Mouse (Mus musculus) layer of hippocampus, postnatal 36 days (tissue): ENCODE measurements at regions not wholly inside any gene's neighbourhood (a gene's known extent, or its start where the extent isn't known, plus 50 kb on each side); places are given as distances from the start of the nearest gene placed in this dataset.

Experiments used
- DNase-seq, 2 experiments: peaks; one replicate each; pipeline ENCODE4 v3.0.0; 2022

DNA sequence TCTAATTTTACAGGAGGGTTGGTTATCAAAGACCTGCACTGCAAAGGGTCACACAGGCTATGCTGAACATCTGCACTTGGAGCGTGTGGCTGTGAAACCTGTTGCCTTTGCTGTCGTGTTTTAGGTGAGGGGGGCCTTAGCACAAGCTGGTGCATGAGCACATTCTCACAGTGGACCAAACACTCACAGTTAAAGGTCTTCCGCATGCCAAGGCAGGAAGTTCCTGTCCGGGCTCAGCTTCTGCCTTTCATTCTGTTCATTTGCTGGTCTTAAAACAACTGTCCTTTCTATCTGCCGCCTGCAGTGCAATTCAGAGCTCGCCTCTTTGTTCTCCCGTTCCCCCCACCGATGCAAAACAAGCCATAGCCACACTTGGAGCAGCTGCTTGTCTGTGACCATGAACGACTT lies 402.8 kb downstream of the Efnb2 start:
- no peak for DNase-seq

DNA sequence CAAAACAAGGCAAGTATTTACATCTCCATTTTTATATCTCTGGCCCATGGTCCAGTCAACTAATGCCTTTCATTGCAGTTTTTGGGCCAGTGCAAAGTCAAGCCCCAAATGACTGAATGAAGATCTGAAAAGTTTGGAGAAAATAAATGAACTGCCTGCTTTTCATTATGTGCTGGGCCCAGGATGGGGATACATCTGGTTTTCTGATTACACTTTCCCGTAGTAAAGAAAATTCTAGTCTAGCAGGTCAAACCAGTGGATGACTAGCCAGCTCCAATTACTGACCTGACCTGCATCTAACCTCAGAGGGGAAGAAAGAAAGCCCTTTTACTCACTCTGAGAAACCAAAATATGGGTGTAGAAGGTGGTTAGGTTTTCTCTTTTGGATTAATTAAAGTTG lies 404.7 kb downstream of the Efnb2 start:
- no peak for DNase-seq

DNA sequence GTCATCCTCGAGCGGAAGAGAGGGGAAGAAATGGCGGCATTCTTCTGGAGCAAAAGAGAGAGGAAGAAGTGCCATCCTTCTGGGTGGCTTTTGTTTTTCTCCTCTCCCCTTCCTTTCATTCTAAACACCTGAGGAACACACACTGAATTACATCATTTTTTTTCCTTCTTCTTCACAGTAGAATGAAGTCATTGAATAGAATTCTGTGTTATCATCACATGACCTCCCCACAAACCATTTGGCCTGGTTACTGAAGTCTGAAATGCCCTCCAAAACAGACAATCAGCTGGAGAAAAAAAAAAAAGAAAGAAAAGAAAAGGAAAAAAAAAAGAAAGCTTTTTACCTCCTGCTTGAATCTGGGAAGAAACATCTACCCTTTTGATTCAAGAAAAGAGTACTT lies 406.6 kb downstream of the Efnb2 start:
- DNase-seq = no peak

DNA sequence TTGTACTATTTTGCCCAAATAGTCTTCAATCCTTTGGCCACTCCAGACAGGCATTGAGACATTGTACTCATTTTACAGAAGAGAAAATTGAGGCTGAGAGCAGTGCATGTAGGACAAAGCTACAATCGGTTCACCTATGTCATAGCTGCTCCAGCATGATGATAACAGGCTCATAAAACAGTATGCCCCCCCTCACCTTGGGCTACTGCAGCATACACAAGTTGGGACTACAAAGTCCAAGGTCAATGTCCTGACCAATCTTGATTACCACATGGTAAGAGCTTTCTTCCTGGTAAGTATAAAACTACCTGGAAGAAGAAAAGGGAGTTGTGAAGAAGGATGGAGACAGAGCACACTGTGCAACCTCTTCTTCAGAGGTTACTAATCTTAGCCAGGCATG lies 416.4 kb downstream of the Efnb2 start:
- DNase-seq = no peak

DNA sequence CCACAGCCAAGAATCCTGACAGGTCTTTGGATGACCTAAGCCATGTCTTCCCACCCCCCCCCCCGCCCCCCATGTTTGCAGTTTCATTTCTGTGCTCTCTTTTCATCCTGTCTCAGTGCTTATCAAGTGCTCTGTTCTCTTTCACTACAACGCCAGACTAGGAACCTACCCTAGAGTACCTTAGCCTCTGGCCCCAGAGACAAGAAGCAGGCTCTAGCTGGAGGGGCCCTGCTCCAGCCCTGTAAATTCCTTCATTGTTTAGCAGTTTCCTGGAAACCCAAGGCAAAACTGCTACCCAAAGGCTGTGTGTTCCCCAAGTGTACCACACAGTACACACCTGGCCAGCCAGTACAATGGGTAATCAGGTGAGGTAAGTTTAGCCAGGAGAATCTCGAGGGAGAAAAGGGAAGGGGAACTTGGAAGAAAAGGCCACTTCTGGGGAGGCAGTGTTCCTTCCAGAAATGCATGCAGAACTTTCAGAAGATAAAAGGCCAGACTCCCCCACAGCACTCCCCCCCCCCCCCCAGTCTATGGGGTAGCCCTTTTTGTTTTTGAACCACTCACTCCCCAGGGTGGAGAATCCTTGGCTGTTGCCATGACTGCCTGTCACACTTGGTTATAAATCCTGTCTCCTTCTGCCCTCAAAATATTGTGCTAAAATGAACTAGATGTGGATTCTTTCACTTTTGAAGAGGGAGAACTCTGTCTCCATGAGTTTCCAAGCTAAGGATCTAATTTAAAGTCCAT lies 419.1 kb downstream of the Efnb2 start:
- no peak for DNase-seq

DNA sequence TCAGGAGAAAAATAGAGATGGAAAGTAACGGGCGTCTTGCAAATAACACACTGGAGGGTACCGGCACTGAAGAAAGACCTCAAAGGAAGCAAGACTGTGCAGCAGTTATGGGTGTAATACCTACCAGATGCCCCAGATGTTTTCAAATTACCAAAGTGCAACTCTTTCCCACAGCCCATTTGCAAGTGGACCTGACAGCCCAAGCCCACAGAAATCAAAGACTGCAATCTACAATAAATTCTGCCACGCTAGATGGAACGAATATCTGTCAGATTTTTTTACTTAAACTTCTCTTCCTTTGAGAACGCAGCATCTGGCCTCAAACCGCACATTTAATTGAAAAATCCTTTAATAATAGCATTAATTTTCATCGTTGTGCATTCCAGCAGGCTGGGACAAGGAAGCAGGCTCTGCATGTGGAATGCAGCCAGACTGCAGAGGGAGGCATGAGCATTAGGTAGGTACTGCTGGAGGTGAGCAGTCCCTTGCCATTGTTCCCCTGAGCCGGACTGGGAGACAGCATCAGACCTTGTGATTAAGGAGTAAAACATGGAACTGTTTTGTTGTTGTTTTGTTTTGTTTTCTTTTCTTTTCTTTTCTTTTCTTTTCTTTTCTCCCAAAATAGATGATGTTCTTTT lies 419.9 kb downstream of the Efnb2 start:
- DNase-seq = no peak

DNA sequence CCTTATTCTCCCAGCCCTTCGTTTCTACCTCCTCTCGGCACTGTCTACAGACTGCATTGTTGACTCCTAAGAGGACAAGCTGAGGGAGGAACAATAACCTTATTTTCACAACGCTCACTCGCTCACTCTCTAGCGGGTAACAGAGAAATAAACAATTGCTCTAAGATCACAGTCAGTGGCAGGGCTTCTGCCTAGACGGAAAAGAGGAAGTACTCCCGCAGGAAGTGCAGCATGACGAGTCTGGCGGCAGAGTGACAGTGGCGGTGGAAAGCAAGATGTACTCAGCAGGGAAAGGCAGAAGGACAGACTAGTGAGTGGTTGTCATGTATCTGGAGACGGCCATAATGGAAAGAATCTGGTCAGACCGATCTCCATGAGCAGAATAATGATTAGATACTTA lies 421.6 kb downstream of the Efnb2 start:
- no peak for DNase-seq

DNA sequence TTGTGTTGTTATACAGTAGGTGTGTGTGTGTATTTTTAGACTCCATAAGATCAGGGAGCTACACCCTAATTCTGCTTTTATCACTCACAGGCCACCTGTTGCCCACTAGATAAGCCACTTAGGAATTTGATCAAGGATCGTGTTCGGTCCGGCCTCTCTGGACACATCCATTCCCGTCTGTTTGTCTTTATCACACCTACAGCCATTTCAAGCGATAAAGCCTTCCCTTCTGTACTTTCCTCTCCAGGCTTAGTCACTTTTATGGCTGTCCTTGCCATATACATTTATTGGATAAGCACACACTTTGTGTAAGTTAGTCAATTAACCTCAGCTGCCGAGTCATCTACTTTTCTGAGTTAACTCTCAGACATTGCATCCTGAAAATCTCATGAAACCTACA lies 423.0 kb downstream of the Efnb2 start:
- no peak for DNase-seq

DNA sequence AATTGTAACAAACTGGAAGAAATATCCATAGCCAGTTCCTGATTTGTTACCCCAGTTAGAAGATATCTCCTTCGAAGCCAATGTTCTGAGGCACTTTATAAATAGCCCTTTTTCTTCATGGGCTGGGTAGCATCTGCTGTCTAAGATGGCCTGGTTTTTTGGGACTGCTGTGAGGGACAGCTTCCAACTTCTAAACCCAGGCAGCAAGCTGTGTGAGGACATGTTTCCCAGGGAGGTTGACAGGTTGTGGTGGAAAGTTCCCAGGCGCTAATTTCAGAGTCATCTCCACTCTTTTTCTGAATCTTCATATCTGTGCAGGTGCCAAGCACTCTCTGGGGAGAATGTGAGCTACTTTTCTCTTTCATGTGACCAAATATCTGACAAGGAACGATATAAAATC lies 427.4 kb downstream of the Efnb2 start:
- DNase-seq = peak in 1 of 2 experiments; percentile 7

DNA sequence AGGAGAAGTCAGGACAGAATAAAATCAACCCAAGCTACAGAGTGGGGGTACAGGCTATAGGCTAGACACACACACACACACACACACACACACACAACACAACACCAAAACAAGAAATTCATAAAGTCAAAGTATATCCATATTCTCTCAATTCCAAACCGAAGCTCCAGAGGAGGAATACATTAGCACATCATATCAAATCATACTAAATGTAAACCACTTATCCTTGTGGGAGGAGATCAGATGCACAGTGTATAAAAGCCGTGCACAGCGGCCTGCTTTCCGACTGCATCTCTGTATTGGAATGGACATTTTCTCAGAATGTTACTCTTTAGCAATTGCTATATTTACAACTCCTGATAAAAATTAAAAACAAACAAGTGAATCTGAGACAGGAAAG lies 427.9 kb downstream of the Efnb2 start:
- no peak for DNase-seq

DNA sequence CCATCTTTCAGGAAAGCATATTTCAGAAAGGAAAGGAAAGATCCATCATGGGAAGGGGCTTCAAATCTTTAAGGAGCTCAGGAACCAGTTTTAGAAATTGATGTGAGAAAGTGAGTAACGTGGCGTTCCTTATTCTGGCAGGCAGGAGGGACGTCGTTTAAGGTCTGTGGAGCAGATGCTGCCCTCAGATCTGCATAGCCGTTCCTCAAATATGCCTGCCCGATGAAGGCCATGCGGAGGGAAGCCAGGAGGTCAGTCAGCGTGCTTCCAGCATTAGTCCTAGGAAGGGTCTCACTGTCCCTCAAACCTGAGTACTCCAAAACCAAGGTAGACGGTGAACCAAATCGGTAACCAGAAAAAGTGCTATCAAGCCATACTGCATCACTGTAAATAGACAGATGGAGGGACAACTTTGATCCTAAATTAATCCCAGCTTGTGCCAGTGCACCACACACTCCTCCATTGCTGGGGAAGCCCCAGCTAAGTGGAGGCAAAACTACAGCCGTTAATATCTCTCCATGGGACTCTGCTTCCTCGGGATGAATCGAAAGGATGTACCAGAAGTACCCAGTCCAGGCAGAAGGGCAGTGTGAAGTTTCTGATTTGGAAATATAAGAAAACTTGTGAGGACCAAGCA lies 428.9 kb downstream of the Efnb2 start:
- DNase-seq = peak; percentile 18 to 21

DNA sequence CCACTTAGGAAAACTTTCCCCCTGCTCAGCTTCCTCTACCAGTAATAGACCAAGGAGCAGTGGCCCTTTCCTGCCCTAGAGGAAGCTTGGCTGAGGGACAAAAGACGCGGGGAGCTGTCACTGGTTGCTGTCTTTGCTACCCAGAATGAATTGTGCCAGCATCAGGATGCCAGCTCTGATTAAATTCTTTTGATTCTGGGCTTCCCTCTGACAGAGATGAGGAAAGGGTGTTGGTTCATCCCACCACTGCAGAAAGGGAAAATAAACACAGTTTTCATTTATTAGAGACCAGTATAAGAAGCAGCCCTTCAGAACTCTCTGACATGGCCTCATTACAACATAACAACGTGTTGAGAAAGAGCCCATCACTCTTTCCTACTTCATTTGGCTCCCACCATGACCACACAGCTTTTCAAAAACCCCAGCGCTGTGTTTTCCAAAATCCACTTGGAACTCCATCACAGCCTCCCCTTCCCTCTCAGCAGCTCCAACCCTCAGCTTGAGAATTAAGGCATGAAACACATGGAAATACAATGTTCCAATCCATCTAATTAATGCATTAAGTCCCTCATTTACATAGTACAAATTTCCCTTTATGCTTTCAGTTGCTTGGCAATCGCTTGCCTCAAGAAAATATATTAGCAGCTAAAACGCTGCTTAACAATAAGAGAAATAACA lies 429.6 kb downstream of the Efnb2 start:
- DNase-seq = peak; percentile 6

DNA sequence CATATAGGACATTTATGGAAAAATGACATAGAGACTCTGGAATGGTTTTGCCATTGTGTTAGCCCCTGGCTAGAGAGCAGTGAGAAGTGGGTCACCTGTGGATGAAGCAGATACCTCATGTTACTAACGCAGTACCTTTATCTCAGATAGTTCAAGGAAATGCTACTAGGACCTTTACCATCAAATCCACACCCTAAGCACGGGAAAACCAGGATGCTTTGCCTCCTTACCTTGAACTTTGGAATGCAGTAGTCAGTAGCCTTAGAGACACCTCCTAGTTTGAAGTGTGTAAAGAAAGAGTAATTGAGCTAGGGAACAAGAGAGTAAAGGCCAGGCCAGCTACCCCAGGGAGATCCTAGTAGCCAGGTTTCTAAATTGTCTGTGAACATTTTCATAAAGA lies 435.0 kb downstream of the Efnb2 start:
- DNase-seq = no peak

DNA sequence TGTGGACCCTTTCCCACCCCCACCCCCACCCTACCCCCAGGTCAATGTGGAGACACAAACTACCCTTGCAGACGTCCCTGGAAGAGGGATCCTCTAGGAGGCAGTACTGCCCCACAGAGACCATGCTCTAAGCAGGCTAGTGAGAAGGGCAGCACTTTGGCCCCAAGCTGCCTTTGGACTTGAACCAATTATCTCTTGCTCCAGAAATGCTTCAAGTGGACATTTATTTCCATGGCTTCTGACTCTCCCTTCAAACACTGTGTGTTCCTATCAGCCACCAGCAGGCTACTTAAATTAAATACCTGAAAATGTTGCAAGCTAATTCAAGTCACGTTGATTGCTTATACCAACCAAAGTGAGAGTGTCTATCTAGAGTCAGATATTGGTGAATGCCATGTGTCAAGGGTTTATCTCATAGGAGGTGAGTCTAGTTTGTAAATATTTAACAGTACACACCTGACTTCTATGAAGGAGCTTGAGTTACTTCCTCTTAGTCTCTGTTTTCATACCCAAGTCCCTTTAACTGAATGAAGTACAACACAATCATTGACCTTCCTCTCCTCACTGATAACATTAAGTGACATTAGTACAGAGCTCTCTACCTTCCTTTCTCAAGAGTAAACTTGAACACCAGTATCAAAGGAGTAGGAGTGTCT lies 435.7 kb downstream of the Efnb2 start:
- no peak for DNase-seq

DNA sequence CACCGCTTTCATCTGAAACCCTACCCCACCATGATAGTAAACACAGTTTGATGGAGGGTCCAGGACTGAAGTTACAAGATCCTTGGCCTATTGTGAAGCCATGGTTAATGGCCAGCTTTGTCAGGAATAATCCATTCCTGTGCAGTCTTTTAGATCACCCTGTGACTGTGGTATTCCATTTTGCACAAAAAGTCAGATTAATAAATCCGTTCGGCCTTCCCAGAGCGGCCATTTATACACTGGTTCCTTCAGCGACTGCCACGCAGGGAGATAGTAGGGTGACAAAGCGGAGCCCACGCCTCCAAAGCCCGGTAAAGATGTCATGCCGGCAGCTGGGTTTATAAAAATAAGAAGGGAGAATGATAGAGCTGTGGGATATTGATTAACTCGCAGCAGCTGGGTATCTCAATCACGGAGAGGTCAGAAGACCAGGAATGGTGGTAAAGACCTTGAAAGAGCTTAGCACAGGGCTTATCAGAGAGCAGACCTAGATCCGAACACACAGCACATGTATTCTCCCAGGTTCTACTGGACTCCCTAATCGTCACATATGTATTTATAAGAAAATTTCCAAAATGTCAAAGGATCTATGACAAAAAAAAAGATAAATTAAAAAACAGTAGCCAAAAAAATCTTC lies 440.5 kb downstream of the Efnb2 start:
- DNase-seq = no peak

DNA sequence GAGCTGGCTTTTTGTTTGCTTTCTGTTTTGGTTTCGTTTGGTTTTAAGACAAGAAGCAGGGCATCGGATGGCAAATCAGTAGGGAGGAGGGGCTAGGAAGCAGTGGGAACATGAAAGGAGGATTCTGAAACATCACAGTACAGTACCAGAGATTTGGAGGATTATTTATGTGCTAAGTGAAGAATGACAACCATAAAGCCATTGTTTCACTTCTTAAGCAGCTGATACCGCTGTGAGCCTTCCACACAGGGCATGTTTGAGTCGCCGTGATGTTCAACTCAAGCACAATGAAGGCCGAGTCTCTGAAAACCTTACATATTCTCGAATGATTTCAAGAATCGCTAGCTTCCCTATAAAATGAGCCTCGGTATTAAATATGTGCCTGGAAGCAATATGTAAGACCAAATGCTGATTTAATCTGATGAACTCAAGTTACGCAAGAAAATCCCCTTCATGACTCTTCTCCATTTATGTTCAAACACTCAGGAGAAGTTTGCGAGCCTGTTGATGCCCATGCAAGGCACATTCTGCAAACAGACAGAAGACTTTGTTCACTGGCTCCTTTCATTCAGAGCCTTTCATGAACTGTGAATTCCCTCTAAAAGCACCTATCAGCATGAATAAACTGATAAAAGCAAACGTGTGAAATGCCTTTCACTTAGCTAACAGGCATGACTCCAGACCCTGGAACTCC lies 441.2 kb downstream of the Efnb2 start:
- no peak for DNase-seq

DNA sequence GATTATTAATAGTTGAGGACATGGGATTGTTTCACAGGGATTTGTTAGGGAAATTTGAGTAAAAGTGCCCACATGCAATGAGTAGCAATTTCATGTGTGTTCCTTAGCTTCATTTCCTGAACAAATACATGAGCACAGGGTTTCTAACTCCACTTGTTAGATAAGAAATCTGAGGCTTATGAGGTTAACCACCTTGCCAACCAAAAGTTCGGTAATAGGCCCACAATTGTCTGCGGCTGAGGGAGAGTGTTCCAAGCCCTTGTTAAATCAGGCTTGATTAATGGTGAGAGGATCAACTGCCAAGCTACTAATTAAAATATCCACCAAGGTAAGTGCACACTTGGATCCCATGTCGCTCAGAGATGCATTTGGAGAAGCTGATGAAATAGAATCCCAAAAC lies 468.0 kb downstream of the Efnb2 start:
- DNase-seq = no peak

DNA sequence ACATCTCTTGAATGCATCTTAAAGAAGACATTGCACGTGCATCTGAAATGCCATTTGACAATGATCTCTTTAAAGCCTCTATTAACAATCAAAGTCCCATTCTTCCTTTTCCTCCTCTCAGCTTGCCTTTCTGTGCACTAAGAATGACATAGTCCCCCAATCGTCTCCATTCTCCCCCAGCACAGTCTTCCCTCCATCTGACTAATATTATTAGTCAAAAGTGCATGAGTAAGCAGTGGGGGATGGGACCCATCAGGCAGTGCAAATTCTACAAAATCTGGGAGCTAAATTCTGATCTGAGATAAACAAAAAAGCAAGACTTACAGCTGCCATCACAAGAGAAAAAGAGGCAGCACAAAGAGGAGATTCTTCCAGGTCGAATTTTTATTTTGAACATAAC lies 475.0 kb downstream of the Efnb2 start:
- DNase-seq = no peak

DNA sequence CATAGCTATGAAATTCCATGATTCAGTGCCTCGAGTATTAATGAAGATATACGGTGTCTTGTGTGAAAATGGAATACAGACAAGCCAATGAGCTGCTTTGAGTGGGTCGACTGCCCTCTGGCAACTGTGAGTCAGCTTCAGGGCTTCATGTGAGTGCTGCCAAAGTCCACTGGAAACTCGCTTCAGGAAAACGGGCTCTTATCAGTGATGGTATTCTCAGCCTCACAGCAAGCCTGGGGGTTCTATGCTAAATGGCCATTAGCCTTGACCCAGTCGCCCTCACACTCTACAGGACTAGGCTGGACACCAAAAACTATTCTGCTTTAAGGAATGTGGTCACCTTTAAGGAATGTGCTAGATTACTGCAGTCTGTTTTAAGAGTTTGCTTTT lies 477.8 kb downstream of the Efnb2 start:
- DNase-seq = no peak

DNA sequence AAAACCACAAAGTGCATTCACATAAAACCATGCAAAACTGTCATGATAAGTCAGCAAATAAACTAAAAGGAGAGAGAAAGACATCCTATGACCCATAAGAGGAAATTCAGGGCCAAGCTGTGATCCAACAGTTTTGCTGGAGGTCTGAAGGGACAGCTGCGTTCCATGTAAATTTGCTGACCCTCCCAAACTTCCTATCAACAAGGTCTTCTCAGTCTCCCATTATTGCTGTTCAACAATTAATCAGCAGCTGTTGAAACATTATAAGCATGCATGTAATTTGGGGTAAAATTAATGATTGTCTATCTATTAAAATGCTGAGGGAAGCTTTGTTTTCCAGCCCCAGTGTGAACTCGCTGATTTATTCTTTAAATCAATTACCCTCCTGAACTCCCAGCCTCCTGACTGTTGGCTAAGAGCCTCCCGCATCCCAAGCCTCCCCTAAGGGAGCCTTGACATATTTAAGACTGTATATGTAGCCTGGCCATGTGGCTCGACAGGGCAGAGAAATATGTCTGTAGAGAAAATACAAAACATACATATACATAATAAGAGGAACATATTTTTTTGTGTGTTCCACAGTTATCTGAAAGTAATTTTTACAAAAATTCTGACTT lies 478.3 kb downstream of the Efnb2 start:
- no peak for DNase-seq

DNA sequence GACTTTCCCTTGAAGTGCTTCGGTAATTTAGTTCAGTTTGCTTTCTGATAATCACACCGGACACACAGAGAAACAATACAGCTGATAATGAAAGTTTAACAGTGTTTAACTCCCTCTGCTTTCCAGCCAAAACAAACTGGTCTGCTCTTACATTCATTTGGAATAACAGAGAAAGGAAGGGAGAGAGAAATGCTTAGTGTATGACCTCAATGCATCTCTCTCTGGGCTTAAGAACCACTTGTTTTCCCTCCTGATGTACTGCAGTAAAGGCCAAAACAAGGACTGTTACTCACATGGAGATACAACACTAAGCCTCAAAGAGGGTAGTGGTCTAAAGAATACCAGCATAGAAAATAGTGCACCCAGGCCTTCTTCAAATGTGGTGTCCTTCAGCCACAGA lies 478.9 kb downstream of the Efnb2 start:
- no peak for DNase-seq
